Mouse (Mus musculus) spleen, adult 2 months (tissue): ENCODE results near the gene Serpina16. TPM values are rescaled to one million over a fixed set of nuclear protein-coding genes. Genes with fewer than 3 reads are reported as not detected.
"Not testable (repeated sequence)": the region's sequence is repeated elsewhere in the genome, so short reads cannot be mapped to it uniquely, and the experiment has no call there.

ENCODE experiments used
- DNase-seq, 2 experiments: peaks; one replicate each; pipeline versions ENCODE4 v3.0.0 to v3.0.0-alpha.2; 2012 to 2021; ENCODE audit warnings: low spot score in 2 of 2, low read depth in 1 of 2
- H3K27ac ChIP-seq: fragments of 200-500 bp; 2 replicates; pipeline ENCODE4 v1.5.1; 2012; ENCODE audit warnings: low read length, inconsistent platforms; ENCODE audit not compliant: insufficient read depth
- H3K27me3 ChIP-seq: fragments of 200-500 bp; 2 replicates; pipeline ENCODE4 v1.6.1; 2012; ENCODE audit warnings: mild to moderate bottlenecking, moderate library complexity, low read length, inconsistent platforms; ENCODE audit not compliant: control insufficient read depth, insufficient read depth
- H3K36me3 ChIP-seq: fragments of 200-500 bp; 2 replicates; pipeline ENCODE4 v1.6.1; 2012; ENCODE audit warnings: mild to moderate bottlenecking, low read length, inconsistent platforms; ENCODE audit not compliant: control insufficient read depth, insufficient read depth
- H3K4me1 ChIP-seq: fragments of 200-500 bp; 2 replicates; pipeline ENCODE4 v1.6.1; 2011; ENCODE audit warnings: inconsistent platforms; ENCODE audit not compliant: control insufficient read depth, insufficient read depth, insufficient read length
- H3K4me3 ChIP-seq: fragments of 200-500 bp; 2 replicates; pipeline ENCODE4 v1.5.1; 2011; ENCODE audit warnings: mild to moderate bottlenecking, inconsistent platforms; ENCODE audit not compliant: insufficient read depth, insufficient read length; ENCODE audit errors: extremely low read depth
- CTCF ChIP-seq: fragments of 200-500 bp; IDR thresholded peaks from 2 replicates; pipeline ENCODE4 v1.5.1; 2011; ENCODE audit warnings: mild to moderate bottlenecking, inconsistent platforms; ENCODE audit not compliant: insufficient read depth, insufficient read length, insufficient replicate concordance; ENCODE audit errors: extremely low read depth
- POLR2A ChIP-seq: fragments of 200-500 bp; IDR thresholded peaks from 2 replicates; pipeline ENCODE4 v1.6.1; 2011; ENCODE audit warnings: low read depth, low read length, inconsistent platforms
- WGBS: fragments of 180-500 bp; shearing (Covaris S2); methylation state at CpG from one replicate; pipeline ENCODE4 v1.1.7; 2018; 5-methylcytosine and 5-hydroxymethylcytosine counted together
- polyA plus RNA-seq: library from polyadenylated mRNA; depleted of rRNA; stranded (reverse); fragments of >200 nt; gene quantifications from 2 replicates; pipeline ENCODE4 v1.2.3, GENCODE M21; 2012

The Serpina16 gene
- polyA plus RNA-seq, 1 experiment = not detected

DNA sequence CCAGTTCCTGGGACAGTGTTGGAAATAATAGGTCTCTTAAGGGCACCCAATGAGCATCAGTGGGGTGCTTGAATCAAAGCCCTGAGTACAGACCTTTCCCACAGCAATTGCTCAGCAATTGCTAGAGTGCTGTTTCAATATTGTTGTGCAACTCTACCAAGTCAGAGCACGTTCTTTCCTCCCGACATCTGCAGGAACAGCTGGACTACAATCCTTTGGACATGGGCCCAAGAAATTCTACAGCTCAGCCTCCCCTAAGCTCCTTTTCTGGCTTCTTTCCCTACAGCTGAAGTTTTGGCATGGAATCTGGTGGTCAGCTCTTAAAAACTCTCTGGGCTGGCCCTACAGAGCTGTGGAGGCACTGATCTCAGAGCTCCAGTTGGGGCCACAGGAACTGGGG lies 2.8 kb downstream of the Serpina16 start:
- Histone ChIP-seq H3K27me3 (no peaks in the 10 kb centered on the region), H3K27ac (no peak overlapping the region), H3K4me1 (no peaks in the 10 kb centered on the region), H3K36me3 (no peaks in the 10 kb centered on the region), H3K4me3 (no peak overlapping the region)
- no peak for TF ChIP-seq POLR2A
- no peak for TF ChIP-seq CTCF
- 87% methylated on average over 2 of the region's 2 CpGs for WGBS
- DNase-seq = no peak

DNA sequence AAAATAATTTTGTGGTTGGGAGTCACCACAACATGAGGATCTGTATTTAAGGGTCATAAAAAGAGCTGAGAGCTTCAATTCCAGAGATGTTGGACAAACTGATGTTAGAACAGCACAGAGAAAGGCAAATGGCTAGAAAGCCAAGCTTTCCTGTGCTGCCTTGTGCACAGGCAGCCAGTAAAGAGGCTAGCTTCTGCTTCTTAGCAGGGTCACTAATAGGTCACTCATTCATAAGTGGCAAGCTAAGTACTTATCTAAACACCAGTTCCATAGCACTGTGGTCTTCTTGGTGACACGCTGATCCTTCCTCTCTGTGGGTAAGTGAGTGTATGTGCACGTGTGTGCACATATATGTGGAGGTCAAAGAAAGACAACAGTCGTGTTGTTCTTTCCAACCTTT lies 4.5 kb downstream of the Serpina16 start:
- Histone ChIP-seq H3K27me3 (no peaks in the 10 kb centered on the region), H3K36me3 (no peaks in the 10 kb centered on the region), H3K4me3 (no peak overlapping the region), H3K27ac (no peak overlapping the region), H3K4me1 (no peaks in the 10 kb centered on the region)
- no peak for TF ChIP-seq POLR2A
- TF ChIP-seq CTCF = no peak
- no peak for DNase-seq
- 69% methylated on average over 3 of the region's 3 CpGs for WGBS

DNA sequence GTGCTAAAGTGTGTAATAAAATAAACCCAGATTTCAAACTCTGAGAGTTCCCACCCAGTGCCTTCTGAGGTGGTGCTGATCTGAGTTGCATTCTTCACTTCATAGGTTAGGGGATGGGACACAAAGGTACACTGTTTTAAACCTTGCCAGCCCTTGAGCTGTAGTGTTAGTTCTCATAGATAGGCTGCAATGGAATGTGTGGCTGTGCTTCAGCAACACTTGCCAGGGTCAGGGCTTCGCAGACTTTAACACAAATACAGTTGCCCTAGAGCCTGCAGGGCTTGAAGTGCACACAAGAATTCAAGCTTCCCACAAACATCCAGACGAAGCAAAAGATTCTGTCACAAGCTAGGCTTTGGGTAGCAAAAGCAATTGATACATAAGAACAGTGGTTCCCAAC lies 5.0 kb downstream of the Serpina16 start:
- no peaks in the 10 kb centered on the region for H3K27me3 ChIP-seq
- DNase-seq = no peak
- H3K4me3 ChIP-seq = no peak overlapping the region
- no peaks in the 10 kb centered on the region for H3K36me3 ChIP-seq
- H3K27ac ChIP-seq = no peak overlapping the region
- TF ChIP-seq POLR2A (no peak), CTCF (no peak)
- 64% methylated on average over 2 of the region's 2 CpGs for WGBS
- H3K4me1 ChIP-seq = no peaks in the 10 kb centered on the region

DNA sequence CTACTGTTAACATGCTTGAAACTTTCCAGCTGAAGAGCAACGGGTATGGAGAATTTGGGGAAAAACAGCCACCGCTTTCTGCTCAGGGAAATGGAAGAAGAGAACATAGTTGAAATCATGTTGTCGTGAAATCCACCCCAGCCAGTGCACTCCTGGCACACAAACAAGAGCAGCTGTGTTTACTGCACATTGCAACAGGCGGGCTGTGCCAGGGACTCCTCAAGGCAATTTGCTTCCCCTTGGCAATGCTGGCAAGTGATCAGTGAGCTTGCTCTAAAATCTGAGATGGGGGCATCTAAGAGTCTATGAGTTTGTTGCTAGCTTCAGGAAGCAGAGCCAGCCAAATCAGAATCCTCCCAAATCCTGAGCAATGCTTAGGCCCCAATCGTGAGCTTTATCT lies 5.6 kb downstream of the Serpina16 start:
- WGBS = 82% methylated on average over 5 of the region's 5 CpGs
- Histone ChIP-seq H3K27ac (no peak overlapping the region), H3K4me1 (no peaks in the 10 kb centered on the region), H3K4me3 (no peak overlapping the region), H3K36me3 (no peaks in the 10 kb centered on the region), H3K27me3 (no peaks in the 10 kb centered on the region)
- DNase-seq = no peak
- TF ChIP-seq CTCF (no peak), POLR2A (no peak)

DNA sequence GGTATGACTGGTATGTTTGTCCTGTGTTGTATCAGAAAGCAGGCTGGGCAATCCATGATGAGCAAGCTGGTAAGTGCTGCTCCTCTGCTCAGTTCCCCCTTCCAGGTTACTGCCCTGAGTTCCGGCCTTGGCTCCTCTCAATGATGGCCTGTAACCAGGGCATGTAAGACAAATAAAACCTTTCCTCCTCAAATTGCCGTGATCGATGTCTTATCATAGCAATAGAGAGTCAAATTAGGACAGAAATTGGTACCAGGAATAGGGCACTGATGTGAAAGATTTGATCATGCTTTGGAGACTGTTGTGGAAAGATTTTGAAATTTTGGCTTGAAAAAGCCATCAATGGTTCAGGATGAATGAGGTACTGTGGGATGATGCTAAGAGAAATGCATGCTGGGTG lies 10.7 kb downstream of the Serpina16 start:
- Histone ChIP-seq H3K27ac (no peak overlapping the region), H3K4me3 (no peak overlapping the region), H3K4me1 (no peaks in the 10 kb centered on the region), H3K27me3 (no peaks in the 10 kb centered on the region), H3K36me3 (no peaks in the 10 kb centered on the region)
- DNase-seq = no peak
- 87% methylated on average over 3 of the region's 3 CpGs for WGBS
- TF ChIP-seq CTCF = no peak
- no peak for TF ChIP-seq POLR2A

DNA sequence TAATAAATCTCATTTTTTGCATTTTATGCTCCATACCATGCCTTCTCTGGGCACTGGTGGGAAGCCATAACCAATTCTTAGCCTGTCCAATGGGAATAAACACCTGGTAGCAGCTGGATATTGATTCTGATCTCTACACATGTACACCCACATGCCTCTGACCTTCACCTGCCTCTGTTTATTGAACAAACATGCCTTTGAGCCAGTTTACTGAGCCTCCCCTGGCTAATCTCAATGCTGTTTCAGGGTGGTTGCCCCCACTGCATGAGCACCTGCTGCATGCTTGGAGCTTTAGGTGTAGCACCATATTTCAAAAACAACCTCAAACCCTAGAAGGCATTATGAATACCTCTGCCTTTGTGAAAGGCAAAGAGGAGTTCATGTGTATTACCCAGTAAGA lies 13.9 kb downstream of the Serpina16 start:
- not testable (repeated sequence) for H3K4me3 ChIP-seq, DNase-seq, H3K27me3 ChIP-seq, H3K4me1 ChIP-seq, H3K27ac ChIP-seq, H3K36me3 ChIP-seq

DNA sequence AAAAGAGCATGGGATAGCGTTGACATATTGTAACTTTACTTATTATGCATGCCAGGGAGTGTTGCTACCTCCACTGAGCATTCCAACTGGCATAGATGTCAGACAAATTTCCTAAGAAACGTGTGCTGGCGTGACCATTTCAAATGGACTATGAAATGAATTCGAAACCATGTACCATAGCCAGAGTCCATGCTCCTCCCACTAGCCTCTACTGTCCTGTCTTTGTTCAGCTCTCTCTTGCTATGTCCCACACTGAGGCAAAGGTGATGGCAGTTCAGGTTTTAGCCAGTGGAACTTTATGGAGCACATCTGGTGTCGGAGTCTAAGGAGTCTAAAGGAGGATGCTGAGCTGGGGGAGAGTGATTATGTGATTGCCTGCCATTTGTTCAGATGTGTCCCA lies 15.9 kb downstream of the Serpina16 start:
- Histone ChIP-seq H3K4me3 (no peak overlapping the region), H3K4me1 (no peaks in the 10 kb centered on the region), H3K27me3 (no peaks in the 10 kb centered on the region), H3K27ac (no peak overlapping the region), H3K36me3 (no peaks in the 10 kb centered on the region)
- no peak for DNase-seq
- 76% methylated on average over 5 of the region's 5 CpGs for WGBS
- TF ChIP-seq POLR2A = no peak
- TF ChIP-seq CTCF = no peak

DNA sequence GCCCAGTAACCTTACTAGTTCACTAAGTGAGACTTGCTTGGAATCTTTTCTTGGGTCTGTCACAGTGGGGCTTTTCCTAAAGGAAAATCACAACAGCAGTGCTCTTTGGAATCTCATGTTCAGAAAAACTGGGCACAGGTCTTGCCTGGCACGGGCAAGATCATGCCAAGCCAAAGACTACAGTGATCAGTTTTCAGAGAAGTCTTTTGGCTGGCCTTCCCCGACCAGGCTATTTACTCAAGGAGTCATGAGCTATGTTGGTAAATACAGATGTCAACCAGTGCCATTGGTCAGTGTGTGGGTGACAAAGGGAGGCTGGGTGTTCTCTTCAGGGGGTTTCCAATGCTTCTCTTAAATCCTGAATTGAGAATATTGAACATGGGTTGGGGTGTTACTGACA lies 16.8 kb downstream of the Serpina16 start:
- TF ChIP-seq POLR2A (no peak), CTCF (no peak)
- 87% methylated on average over 2 of the region's 2 CpGs for WGBS
- Histone ChIP-seq H3K36me3 (no peaks in the 10 kb centered on the region), H3K4me1 (no peaks in the 10 kb centered on the region), H3K27ac (no peak overlapping the region), H3K27me3 (no peaks in the 10 kb centered on the region), H3K4me3 (no peak overlapping the region)
- DNase-seq = no peak
